Mouse (Mus musculus): ENCODE measurements around the gene Chst11.

GRCm38 (mm10) chr10:83027673-83028072 is 42.4 kb downstream of the Chst11 start:
- TF ChIP-seq CTCF (IDR thresholded peaks at IDR 0.05; ENCODE audit: insufficient read depth, low read length) (no peak), POLR2A (IDR thresholded peaks at IDR 0.05; ENCODE audit: borderline replicate concordance, extremely low read depth, low read depth, low read length) (no peak)
